Mouse (Mus musculus) kidney, embryonic 14.5 days (tissue): ENCODE measurements at regions not wholly inside any gene's neighbourhood (a gene's known extent, or its start where the extent isn't known, plus 50 kb on each side); places are given as distances from the start of the nearest gene placed in this dataset.

Experiments
- ATAC-seq: fragments of 200-750 bp; cut with Nextera tagmentation; 2 replicates; pipeline ENCODE4 v1.8.0; 2017; ENCODE audit warnings: moderate number of reproducible peaks, mild to moderate bottlenecking, moderate TSS enrichment, moderate library complexity; ENCODE audit not compliant: low FRiP score, low TSS enrichment
- H3K27ac ChIP-seq: fragments of 300-500 bp; sonication (generic); 2 replicates; pipeline ENCODE4 v1.5.1; 2014; ENCODE audit warnings: low read depth, mild to moderate bottlenecking, low read length, moderate library complexity, mixed read lengths
- H3K27me3 ChIP-seq: fragments of 300-500 bp; sonication (generic); 2 replicates; pipeline ENCODE4 v1.6.1; 2014; ENCODE audit warnings: mild to moderate bottlenecking, low read length; ENCODE audit not compliant: control insufficient read depth, insufficient read depth
- H3K36me3 ChIP-seq: fragments of 300-500 bp; sonication (generic); 2 replicates; pipeline ENCODE4 v1.6.1; 2014; ENCODE audit warnings: low read length, mixed read lengths; ENCODE audit not compliant: control insufficient read depth, insufficient read depth
- H3K4me1 ChIP-seq: fragments of 300-500 bp; sonication (generic); 2 replicates; pipeline ENCODE4 v1.6.1; 2014; ENCODE audit warnings: low read length, mixed read lengths; ENCODE audit not compliant: control insufficient read depth, insufficient read depth
- H3K4me2 ChIP-seq: fragments of 300-500 bp; sonication (generic); replicated peaks from 2 replicates; pipeline ENCODE4 v1.6.1; 2014; ENCODE audit warnings: low read depth, mild to moderate bottlenecking, low read length
- H3K4me3 ChIP-seq: fragments of 300-500 bp; sonication (generic); 2 replicates; pipeline ENCODE4 v1.5.1; 2014; ENCODE audit warnings: mild to moderate bottlenecking, low read length
- H3K9ac ChIP-seq: fragments of 300-500 bp; sonication (generic); 2 replicates; pipeline ENCODE4 v1.6.1; 2014; ENCODE audit warnings: low read depth, mild to moderate bottlenecking, low read length, moderate library complexity
- H3K9me3 ChIP-seq: fragments of 300-500 bp; sonication (generic); 2 replicates; pipeline ENCODE4 v1.6.1; 2016; ENCODE audit warnings: low read length; ENCODE audit not compliant: control insufficient read depth
- WGBS: fragments of 180-500 bp; shearing (Covaris S2); extraction: QIAGEN DNeasy Blood & Tissue Kit; methylation state at CpG from one replicate; pipeline ENCODE4 v1.1.7; 2014; 5-methylcytosine and 5-hydroxymethylcytosine counted together

DNA sequence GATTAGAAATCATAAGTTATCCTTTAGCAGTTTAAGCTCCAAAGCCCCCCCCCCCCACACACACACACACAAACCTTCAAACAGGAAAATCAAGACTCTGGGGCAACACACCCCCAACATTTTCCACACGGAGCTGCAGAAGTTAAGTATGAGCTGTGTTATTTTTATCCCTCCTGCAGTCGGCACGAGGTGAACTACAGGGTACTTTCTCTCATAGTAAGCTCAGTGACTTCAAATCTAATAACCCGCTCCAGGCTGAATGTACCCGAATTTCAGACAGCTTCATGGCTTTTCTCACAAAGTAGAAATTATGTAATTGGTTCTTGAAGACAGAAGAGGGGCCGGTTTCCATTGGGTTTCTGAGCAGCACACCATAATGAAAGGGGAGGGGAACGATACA, 591.2 kb upstream of the Tmem132c start:
- no peaks in the 10 kb centered on the region for H3K36me3 ChIP-seq
- H3K4me3 ChIP-seq: no peak overlapping the region
- ATAC-seq: no peak
- 83% methylated on average over 7 of the region's 7 CpGs for WGBS
- H3K9me3 ChIP-seq: no peaks in the 10 kb centered on the region
- H3K4me1 ChIP-seq: no peaks in the 10 kb centered on the region
- H3K9ac ChIP-seq: no peak overlapping the region
- no peak overlapping the region for H3K27ac ChIP-seq
- H3K27me3 ChIP-seq: no peaks in the 10 kb centered on the region
- H3K4me2 ChIP-seq: no peak overlapping the region

DNA sequence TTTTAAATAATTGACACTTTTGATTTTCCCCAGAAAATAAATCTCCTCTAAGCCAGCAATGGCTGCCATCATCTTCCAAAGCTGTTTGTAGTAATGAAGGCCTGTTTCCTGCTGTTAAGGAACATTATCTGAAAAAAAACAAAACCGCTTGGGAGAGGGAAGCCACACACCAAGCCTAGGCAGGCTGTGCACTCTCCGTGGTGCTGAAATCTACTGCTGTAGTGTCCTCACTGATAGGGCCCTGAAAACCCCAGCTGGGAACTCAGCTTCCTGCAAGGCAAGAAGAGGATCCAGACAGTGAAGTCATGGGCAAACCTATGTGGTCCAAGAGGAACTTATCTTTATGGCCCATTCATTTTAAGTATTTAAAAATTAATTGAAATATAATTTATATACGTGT, 590.2 kb upstream of the Tmem132c start:
- Histone ChIP-seq H3K4me3 (no peak overlapping the region), H3K27ac (no peak overlapping the region)
- ATAC-seq: no peak; the same call in 1 of the 2 replicates

DNA sequence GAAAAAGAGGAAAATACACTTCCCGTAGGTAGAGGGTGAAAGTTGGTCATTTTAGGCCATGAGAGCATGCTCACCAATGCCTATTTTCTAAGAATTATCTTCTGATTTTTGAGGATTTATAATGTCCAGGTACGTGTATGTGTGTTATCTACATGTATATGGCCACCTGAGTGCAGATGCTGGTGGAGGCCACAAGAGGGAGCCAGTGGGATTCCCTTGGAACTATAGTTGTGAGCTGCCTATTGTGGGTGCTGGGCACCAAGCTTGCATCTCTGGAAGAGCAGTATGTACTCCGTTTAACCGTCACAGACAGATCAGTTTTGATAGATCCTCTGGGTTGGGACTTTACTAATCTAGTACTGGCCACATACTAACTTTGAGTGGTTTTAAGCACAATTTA, 579.0 kb upstream of the Tmem132c start:
- Histone ChIP-seq H3K4me2 (no peak overlapping the region), H3K9ac (no peak overlapping the region), H3K4me3 (no peak overlapping the region), H3K36me3 (no peaks in the 10 kb centered on the region), H3K27ac (no peak overlapping the region), H3K4me1 (no peaks in the 10 kb centered on the region), H3K9me3 (peaks cover 4% of the 10 kb centered on the region; the same call in 1 of the 2 replicates), H3K27me3 (no peaks in the 10 kb centered on the region)
- WGBS: 86% methylated on average over 4 of the region's 4 CpGs
- ATAC-seq: no peak

More for the DNA sequence above, 590.2 kb upstream of the Tmem132c start:
- H3K9ac ChIP-seq: no peak overlapping the region
- WGBS: 17% methylated on average over 3 of the region's 3 CpGs
- no peaks in the 10 kb centered on the region for H3K36me3 ChIP-seq
- no peaks in the 10 kb centered on the region for H3K9me3 ChIP-seq
- no peaks in the 10 kb centered on the region for H3K27me3 ChIP-seq
- no peak overlapping the region for H3K4me2 ChIP-seq
- H3K4me1 ChIP-seq: no peaks in the 10 kb centered on the region

DNA sequence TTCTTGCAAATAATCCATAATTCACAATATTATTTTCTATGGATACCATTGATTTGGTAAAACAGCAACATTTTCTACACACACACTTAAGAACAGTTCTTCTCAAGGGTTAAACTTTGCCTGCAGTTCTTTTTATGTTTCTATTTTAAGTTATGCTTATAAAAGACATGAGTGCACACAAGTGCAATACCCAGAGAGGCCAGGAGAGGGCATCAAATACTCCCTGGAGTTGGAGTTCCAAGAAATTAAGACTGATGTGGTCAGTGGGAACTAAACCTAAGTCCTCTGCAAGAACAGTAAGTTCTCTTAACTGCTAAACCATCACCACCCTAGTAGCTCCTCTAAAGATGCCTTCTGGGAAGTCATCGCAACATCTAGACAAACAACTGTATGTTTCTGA, 570.5 kb upstream of the Tmem132c start:
- H3K9me3 ChIP-seq: no peaks in the 10 kb centered on the region
- no peak overlapping the region for H3K4me3 ChIP-seq
- H3K27ac ChIP-seq: no peak overlapping the region
- peak; percentile 52; the same call in 1 of the 2 replicates for ATAC-seq
- no peaks in the 10 kb centered on the region for H3K4me1 ChIP-seq
- 14% methylated on average over 1 of the region's 1 CpGs for WGBS
- no peak overlapping the region for H3K4me2 ChIP-seq
- no peak overlapping the region for H3K9ac ChIP-seq
- H3K36me3 ChIP-seq: no peaks in the 10 kb centered on the region
- no peaks in the 10 kb centered on the region for H3K27me3 ChIP-seq

DNA sequence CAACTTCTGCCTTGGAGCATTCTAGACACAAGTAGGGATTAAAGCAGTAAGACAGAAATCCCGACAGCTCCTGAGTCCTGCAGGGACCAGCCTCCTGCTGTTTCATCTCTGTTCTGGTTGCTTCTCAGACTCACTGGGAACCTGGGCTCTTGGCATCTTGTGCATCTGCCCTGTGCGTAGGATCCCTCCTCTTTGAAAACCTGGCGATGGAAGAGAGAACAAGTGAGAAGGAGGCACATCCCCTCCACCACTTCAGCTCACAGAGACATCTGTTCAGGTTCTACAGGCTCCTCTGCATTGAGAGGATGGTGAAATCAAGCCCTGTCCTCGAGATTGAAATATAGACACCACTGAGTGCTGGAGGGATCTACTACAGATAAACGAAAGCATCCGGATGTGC, 561.3 kb upstream of the Tmem132c start:
- Histone ChIP-seq H3K36me3 (no peaks in the 10 kb centered on the region), H3K27me3 (no peaks in the 10 kb centered on the region), H3K4me1 (no peaks in the 10 kb centered on the region), H3K27ac (no peak overlapping the region), H3K9ac (no peak overlapping the region), H3K4me3 (no peak overlapping the region), H3K4me2 (no peak overlapping the region), H3K9me3 (no peaks in the 10 kb centered on the region)
- ATAC-seq: no peak
- 78% methylated on average over 6 of the region's 6 CpGs for WGBS

DNA sequence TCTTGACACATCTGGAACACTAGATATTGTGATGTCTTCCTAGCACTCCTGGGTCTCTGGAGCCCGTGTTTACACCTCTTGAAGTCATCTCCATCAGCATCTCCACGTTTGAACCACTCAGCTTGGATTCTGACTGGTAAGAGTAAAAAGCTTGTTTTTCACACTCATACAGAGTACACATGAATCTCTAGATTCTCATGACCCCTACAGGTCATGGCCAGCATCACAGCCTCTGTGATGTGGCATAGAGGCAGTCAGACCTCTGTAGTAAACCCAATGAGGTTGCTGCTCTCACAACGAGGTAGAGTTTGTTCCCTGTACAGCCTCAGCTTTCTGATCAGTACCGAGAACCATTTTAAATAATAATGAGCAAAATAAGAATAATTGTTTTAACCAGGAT, 542.3 kb upstream of the Tmem132c start:
- H3K4me1 ChIP-seq: no peaks in the 10 kb centered on the region
- H3K9ac ChIP-seq: no peak overlapping the region
- WGBS: 44% methylated on average over 4 of the region's 4 CpGs
- no peaks in the 10 kb centered on the region for H3K36me3 ChIP-seq
- H3K27me3 ChIP-seq: no peaks in the 10 kb centered on the region
- H3K27ac ChIP-seq: no peak overlapping the region
- no peak overlapping the region for H3K4me2 ChIP-seq
- ATAC-seq: no peak
- H3K9me3 ChIP-seq: no peaks in the 10 kb centered on the region
- H3K4me3 ChIP-seq: no peak overlapping the region

DNA sequence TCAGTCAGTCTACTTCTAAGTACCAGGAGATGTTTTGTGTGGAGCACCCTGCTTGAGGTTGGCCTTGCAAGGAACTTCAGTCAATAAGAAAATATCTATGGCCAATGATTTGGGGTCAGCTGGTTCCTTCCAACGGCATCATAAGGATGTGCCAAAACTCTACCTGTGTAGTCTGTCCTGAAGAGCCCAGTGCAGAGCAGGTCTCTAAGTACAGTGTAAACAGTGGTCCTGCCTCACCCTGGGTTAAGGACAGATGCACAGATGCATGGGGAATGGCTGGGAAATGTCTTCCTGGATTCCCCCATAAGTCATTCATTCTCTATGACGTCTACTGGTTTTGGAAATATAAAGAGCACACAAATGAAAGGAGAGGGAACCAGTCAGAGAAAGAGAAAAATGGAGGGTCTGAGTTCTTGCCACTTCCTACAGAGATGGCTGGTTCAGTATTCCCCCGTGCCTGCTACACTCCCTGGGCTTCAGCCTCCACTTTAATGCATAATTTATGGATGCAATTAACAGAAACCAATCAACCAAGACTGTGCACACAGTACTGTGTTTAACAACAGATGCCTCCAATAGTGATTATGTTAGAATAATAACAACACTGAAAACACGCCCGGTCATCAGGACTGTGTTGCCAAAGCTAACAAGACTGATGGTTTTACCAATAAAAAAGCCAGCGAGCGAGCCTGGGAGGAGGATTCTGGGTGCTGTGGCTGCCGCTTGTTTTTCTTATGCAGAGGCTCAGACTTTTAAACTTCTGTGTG, 537.9 kb upstream of the Tmem132c start:
- H3K4me1 ChIP-seq: no peaks in the 10 kb centered on the region
- peak; percentile 94 for ATAC-seq
- no peak overlapping the region for H3K4me2 ChIP-seq
- 0 out of 2 replicates have a peak, but pooled peaks cover 4% of the 10 kb centered on the region for H3K9me3 ChIP-seq
- no peak overlapping the region for H3K9ac ChIP-seq
- no peak overlapping the region for H3K4me3 ChIP-seq
- 23% methylated on average over 8 of the region's 8 CpGs for WGBS
- no peak overlapping the region for H3K27ac ChIP-seq
- no peaks in the 10 kb centered on the region for H3K27me3 ChIP-seq
- H3K36me3 ChIP-seq: no peaks in the 10 kb centered on the region

DNA sequence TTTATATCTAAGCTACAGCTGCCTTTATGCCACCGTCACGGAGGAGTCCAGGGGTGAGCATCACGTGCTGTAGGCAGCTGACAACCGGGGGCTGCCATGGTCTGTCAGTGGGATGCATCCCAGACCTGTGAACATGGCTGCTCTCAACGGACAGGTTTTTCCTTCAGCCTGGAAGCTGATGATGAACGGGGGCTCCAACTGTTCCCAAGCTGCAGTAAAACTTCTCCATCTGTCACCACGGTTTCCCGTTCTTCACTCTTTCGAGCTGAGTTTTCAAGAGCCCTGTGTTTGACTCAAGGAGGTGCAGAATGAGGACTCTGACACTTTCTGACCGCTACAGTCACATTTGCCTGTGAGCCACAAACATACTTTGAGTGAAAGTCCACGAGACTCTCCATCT, 535.7 kb upstream of the Tmem132c start:
- 0 out of 2 replicates have a peak, but pooled peaks cover 4% of the 10 kb centered on the region for H3K9me3 ChIP-seq
- no peak for ATAC-seq
- H3K36me3 ChIP-seq: no peaks in the 10 kb centered on the region
- H3K27ac ChIP-seq: no peak overlapping the region
- no peaks in the 10 kb centered on the region for H3K4me1 ChIP-seq
- no peak overlapping the region for H3K4me2 ChIP-seq
- 48% methylated on average over 11 of the region's 11 CpGs for WGBS
- H3K4me3 ChIP-seq: no peak overlapping the region
- no peak overlapping the region for H3K9ac ChIP-seq
- no peaks in the 10 kb centered on the region for H3K27me3 ChIP-seq

DNA sequence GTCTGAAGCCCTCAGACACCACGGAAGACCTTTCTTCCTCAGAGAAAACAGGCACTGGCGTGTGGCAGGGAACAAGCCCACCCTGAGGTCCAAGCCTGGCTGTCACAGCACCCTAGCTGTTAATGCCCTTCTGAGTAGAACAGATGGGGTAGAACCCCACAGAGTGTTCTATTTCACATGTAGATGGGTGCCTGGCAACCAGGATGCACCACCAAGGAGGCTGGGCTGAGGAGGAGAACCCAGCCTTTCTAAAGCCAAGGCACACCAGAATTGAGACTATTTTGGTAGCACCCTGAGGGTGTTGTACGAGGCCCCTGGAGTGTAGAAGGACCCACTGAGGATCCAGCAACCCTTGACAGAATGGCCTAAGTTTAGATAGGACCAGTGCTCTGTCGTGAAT, 534.9 kb upstream of the Tmem132c start:
- Histone ChIP-seq H3K4me2 (no peak overlapping the region), H3K4me1 (no peaks in the 10 kb centered on the region), H3K27ac (no peak overlapping the region), H3K27me3 (no peaks in the 10 kb centered on the region), H3K9me3 (0 out of 2 replicates have a peak, but pooled peaks cover 4% of the 10 kb centered on the region), H3K4me3 (no peak overlapping the region), H3K36me3 (no peaks in the 10 kb centered on the region), H3K9ac (no peak overlapping the region)
- ATAC-seq: no peak
- 77% methylated on average over 4 of the region's 4 CpGs for WGBS
